Mouse (Mus musculus) cerebral cortex, adult 2 months (tissue): ENCODE results near the gene Gm10488.

ENCODE experiments used
- WGBS: fragments of 180-500 bp; shearing (Covaris S2); methylation state at CpG from one replicate; pipeline ENCODE4 v1.1.7; 2018; 5-methylcytosine and 5-hydroxymethylcytosine counted together

Gene Gm10488

GRCm38 (mm10) chrX:29976014-29976413 is at the start of gene Gm10488:
Gene Gm10488, plus strand, starts transcription at chrX:29976314.
- no CpG with 5 or more reads among the region's 6 CpGs for WGBS
